Mouse (Mus musculus) MEL (cell line): ENCODE results near the gene Tgm5.

Experiments used
- CHD1 ChIP-seq: IDR thresholded peaks from 2 replicates; pipeline ENCODE4 v1.6.1; 2012; ENCODE audit warnings: low read depth, mild to moderate bottlenecking, inconsistent platforms, low read length, improper control_type of control experiment
- CTCF ChIP-seq, 3 experiments: IDR thresholded peaks in 2 of 3; conservative IDR thresholded peaks in 1 of 3; 2 replicates each; pipeline ENCODE4 v1.5.1; 2011 to 2012; ENCODE audit warnings: low read length in 3 of 3, low read depth in 2 of 3, mild to moderate bottlenecking in 2 of 3, improper control_type of control experiment in 1 of 3, inconsistent platforms in 1 of 3, mixed read lengths in 1 of 3, moderate library complexity in 1 of 3; ENCODE audit not compliant: control insufficient read depth in 1 of 3, insufficient read depth in 1 of 3, poor library complexity in 1 of 3, severe bottlenecking in 1 of 3
- EP300 ChIP-seq, 2 experiments: IDR thresholded peaks; 2 replicates each; pipeline ENCODE4 v1.6.1; 2011; ENCODE audit warnings: improper control_type of control experiment in 2 of 2, low read length in 2 of 2, low read depth in 1 of 2, mild to moderate bottlenecking in 1 of 2
- GATA1 ChIP-seq: IDR thresholded peaks from 2 replicates; pipeline ENCODE4 v1.6.1; 2011; ENCODE audit warnings: low read depth, low read length, improper control_type of control experiment
- HCFC1 ChIP-seq: IDR thresholded peaks from 2 replicates; pipeline ENCODE4 v1.6.1; 2012; ENCODE audit warnings: low read depth, mild to moderate bottlenecking, inconsistent platforms, low read length, improper control_type of control experiment, moderate library complexity
- MXI1 ChIP-seq: IDR thresholded peaks from 2 replicates; pipeline ENCODE4 v1.6.1; 2011; ENCODE audit warnings: mild to moderate bottlenecking, low read depth, low read length, improper control_type of control experiment
- MYB ChIP-seq: IDR thresholded peaks from 2 replicates; pipeline ENCODE4 v1.6.1; 2011; ENCODE audit warnings: mild to moderate bottlenecking, low read depth, low read length, improper control_type of control experiment
- NRF1 ChIP-seq: IDR thresholded peaks from 2 replicates; pipeline ENCODE4 v1.6.1; 2014; ENCODE audit warnings: low read depth, mild to moderate bottlenecking, inconsistent platforms, low read length, improper control_type of control experiment, moderate library complexity; ENCODE audit not compliant: poor library complexity, insufficient read depth, severe bottlenecking
- POLR2A ChIP-seq, 2 experiments: IDR thresholded peaks; 2 replicates each; pipeline ENCODE4 v1.6.1; 2011 to 2012; ENCODE audit warnings: low read length in 2 of 2, mild to moderate bottlenecking in 2 of 2, control low read depth in 1 of 2, improper control_type of control experiment in 1 of 2, low read depth in 1 of 2, moderate library complexity in 1 of 2; ENCODE audit not compliant: control insufficient read depth in 1 of 2, insufficient read depth in 1 of 2, poor library complexity in 1 of 2
- TAL1 ChIP-seq: IDR thresholded peaks from 2 replicates; pipeline ENCODE4 v1.6.1; 2012; ENCODE audit warnings: mild to moderate bottlenecking, inconsistent platforms, low read length, moderate library complexity, mixed read lengths
- UBTF ChIP-seq: IDR thresholded peaks from 2 replicates; pipeline ENCODE4 v1.6.1; 2012; ENCODE audit warnings: low read depth, mild to moderate bottlenecking, inconsistent platforms, low read length, improper control_type of control experiment, moderate library complexity, borderline replicate concordance; ENCODE audit not compliant: insufficient read depth
- USF1 ChIP-seq: IDR thresholded peaks from 2 replicates; pipeline ENCODE4 v1.6.1; 2014; ENCODE audit warnings: low read depth, mild to moderate bottlenecking, inconsistent platforms, low read length, improper control_type of control experiment, moderate library complexity
- USF2 ChIP-seq, 2 experiments: IDR thresholded peaks; 2 replicates each; pipeline ENCODE4 v1.6.1; 2011 to 2012; ENCODE audit warnings: improper control_type of control experiment in 2 of 2, low read length in 2 of 2, borderline replicate concordance in 1 of 2, inconsistent platforms in 1 of 2, low read depth in 1 of 2, mild to moderate bottlenecking in 1 of 2; ENCODE audit not compliant: insufficient read depth in 1 of 2

DNA sequence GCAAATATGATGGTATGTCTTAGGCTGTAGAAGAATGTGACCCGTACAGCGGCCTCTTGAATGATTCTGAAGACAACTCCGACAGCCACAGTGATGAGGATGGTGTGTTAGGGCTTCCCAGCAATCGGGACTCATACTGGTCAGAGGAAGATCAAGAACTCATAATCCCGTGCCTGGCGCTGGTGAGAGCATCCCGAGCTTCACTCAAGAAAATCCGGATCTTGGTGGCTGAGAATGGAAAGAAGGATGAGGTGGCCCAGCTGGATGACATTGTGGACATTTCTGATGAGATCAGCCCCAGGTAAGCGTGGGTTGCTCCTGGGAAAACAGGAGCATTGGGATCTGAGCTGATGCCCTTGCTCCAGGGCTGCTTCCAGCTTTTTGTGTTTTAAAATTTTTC, 73.0 kb downstream of the Tgm5 start:
- TF ChIP-seq GATA1 (no peak), UBTF (no peak), NRF1 (no peak), CTCF (IDR thresholded peaks at IDR 0.05 in 2 of 3, conservative IDR thresholded peaks at IDR 0.05 in 1 of 3; ENCODE audit: control insufficient read depth in 1 of 3, insufficient read depth in 1 of 3, low read depth in 2 of 3, low read length in 3 of 3, poor library complexity in 1 of 3, severe bottlenecking in 1 of 3) (no peak), EP300 (IDR thresholded peaks at IDR 0.05; ENCODE audit: low read depth in 1 of 2, low read length in 2 of 2) (no peak), HCFC1 (no peak), USF2 (IDR thresholded peaks at IDR 0.05; ENCODE audit: borderline replicate concordance in 1 of 2, insufficient read depth in 1 of 2, low read depth in 1 of 2, low read length in 2 of 2) (no peak), POLR2A (IDR thresholded peaks at IDR 0.05; ENCODE audit: control insufficient read depth in 1 of 2, insufficient read depth in 1 of 2, low read depth in 1 of 2, low read length in 2 of 2, poor library complexity in 1 of 2) (no peak), USF1 (no peak), CHD1 (no peak), MXI1 (no peak), TAL1 (no peak), MYB (no peak)
